Mouse (Mus musculus): ENCODE measurements around the gene Fos.

DNA sequence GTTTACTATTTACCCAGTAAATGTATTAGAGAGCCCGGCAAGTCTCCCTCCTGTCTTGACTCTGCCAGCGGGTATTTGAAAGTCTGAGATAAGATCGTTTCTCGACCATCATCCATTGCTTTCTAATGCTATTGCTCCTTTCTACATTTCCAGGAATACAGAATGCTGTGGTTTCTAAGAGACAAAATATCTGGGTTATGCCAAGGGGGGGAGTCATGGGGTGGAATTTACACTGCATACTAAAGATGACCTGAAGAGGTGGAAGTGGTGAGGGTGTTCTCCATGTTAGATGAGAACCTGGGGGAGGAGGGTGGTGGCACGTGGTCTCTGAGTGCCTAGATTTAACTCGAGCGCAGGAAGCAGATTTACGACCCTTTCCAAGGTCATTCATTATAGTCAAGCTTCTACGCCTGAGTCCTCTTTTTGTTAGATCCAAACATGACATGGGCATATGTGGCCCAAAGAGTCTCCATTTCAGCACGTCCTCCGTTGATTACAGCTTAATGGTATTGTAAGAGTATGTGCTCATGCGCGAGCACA lies 16.7 kb upstream of the Fos start:
- TF ChIP-seq POLR2A (IDR thresholded peaks at IDR 0.05; ENCODE audit: control insufficient read depth, low read depth, low read length): no peak
- TF ChIP-seq CTCF (IDR thresholded peaks at IDR 0.05; ENCODE audit: control insufficient read depth, insufficient read depth, insufficient replicate concordance, low read depth, low read length): no peak

All from testis, adult 2 months (tissue).